Mouse (Mus musculus): ENCODE data around the gene Zfp706. TPM values are rescaled to one million over a fixed set of nuclear protein-coding genes. Genes with fewer than 3 reads are reported as not detected.

Gene Zfp706
- polyA plus RNA-seq, 1 experiment from 2014 or later: 439 TPM

- no peak overlapping the region for H3K27ac ChIP-seq (replicated peaks)
- no peaks in the 10 kb centered on the region for H3K9me3 ChIP-seq
- H3K4me3 ChIP-seq: no peak overlapping the region
- no peak for ATAC-seq (ENCODE audit: low FRiP score, low read depth)
- no peaks in the 10 kb centered on the region for H3K36me3 ChIP-seq
- no peak overlapping the region for H3K4me2 ChIP-seq (replicated peaks)
- H3K9ac ChIP-seq (replicated peaks): no peak overlapping the region
- no peaks in the 10 kb centered on the region for H3K4me1 ChIP-seq
- no peaks in the 10 kb centered on the region for H3K27me3 ChIP-seq
- WGBS: 68% methylated on average over 17 of the region's 17 CpGs
These were observed 47.3 kb downstream of the Zfp706 start for GRCm38 (mm10) chr15:36960010-36960875.

- ATAC-seq (ENCODE audit: low FRiP score, low read depth): no peak
- 89% methylated on average over 3 of the region's 3 CpGs for WGBS
These were observed 51.4 kb downstream of the Zfp706 start for GRCm38 (mm10) chr15:36956221-36956620.

GRCm38 (mm10) chr15:36950258-36950657, 57.3 kb downstream of the Zfp706 start:
- 92% methylated on average over 2 of the region's 2 CpGs for WGBS
- ATAC-seq (ENCODE audit: low FRiP score, low read depth): no peak
- peaks cover 11% of the 10 kb centered on the region; the same call in 1 of the 2 replicates for H3K27me3 ChIP-seq
- H3K9ac ChIP-seq (replicated peaks): no peak overlapping the region
- H3K4me3 ChIP-seq: no peak overlapping the region
- no peaks in the 10 kb centered on the region for H3K9me3 ChIP-seq
- H3K27ac ChIP-seq (replicated peaks): no peak overlapping the region
- H3K36me3 ChIP-seq: no peaks in the 10 kb centered on the region
- peaks cover 3% of the 10 kb centered on the region; the same call in 1 of the 2 replicates for H3K4me1 ChIP-seq
- no peak overlapping the region for H3K4me2 ChIP-seq (replicated peaks)

More at GRCm38 (mm10) chr15:36956221-36956620, 51.4 kb downstream of the Zfp706 start:
- Histone ChIP-seq H3K9ac (replicated peaks) (no peak overlapping the region), H3K36me3 (no peaks in the 10 kb centered on the region), H3K9me3 (no peaks in the 10 kb centered on the region), H3K27ac (replicated peaks) (no peak overlapping the region), H3K27me3 (peaks cover 7% of the 10 kb centered on the region; the same call in 1 of the 2 replicates), H3K4me3 (no peak overlapping the region), H3K4me1 (no peaks in the 10 kb centered on the region), H3K4me2 (replicated peaks) (no peak overlapping the region)

- H3K4me2 ChIP-seq (replicated peaks): no peak overlapping the region
- no peak overlapping the region for H3K9ac ChIP-seq (replicated peaks)
- no peak overlapping the region for H3K4me3 ChIP-seq
- 90% methylated on average over 22 of the region's 22 CpGs for WGBS
- no peaks in the 10 kb centered on the region for H3K36me3 ChIP-seq
- peaks cover 16% of the 10 kb centered on the region for H3K4me1 ChIP-seq
- no peak for ATAC-seq (ENCODE audit: low FRiP score, low read depth)
- no peaks in the 10 kb centered on the region for H3K9me3 ChIP-seq
- 0 out of 2 replicates have a peak, but pooled peaks cover 5% of the 10 kb centered on the region for H3K27me3 ChIP-seq
- no peak overlapping the region for H3K27ac ChIP-seq (replicated peaks)
These were observed 58.6 kb downstream of the Zfp706 start for GRCm38 (mm10) chr15:36948866-36949546.
